Mouse (Mus musculus) urinary bladder, postnatal 4 days (tissue): Measurements from ENCODE around the gene Bex2.
A peak's percentile ranks its signal among the peaks of the same experiment; 100 is the strongest.
"Not testable (repeated sequence)": the region's sequence is repeated elsewhere in the genome, so short reads cannot be mapped to it uniquely, and the experiment has no call there.

Experiments
- DNase-seq, 2 experiments: peaks; one replicate each; pipeline ENCODE4 v3.0.0; 2021 to 2022; ENCODE audit warnings: low spot score in 2 of 2

The Bex2 gene

GRCm38 (mm10) chrX:136068020-136068419, at the start of gene Bex2:
TSS of gene Bex2 (minus strand) at chrX:136068236.
- DNase-seq: not testable (repeated sequence)

- DNase-seq: peak; percentile 38 to 58
These were observed 47.5 kb upstream of the Bex2 start for GRCm38 (mm10) chrX:136115419-136115961.

- no peak for DNase-seq
These were observed 47.0 kb upstream of the Bex2 start for GRCm38 (mm10) chrX:136115015-136115414.

- DNase-seq: no peak
These were observed 39.9 kb upstream of the Bex2 start for GRCm38 (mm10) chrX:136107942-136108341.

GRCm38 (mm10) chrX:136104724-136105088, 36.7 kb upstream of the Bex2 start:
- no peak for DNase-seq

- no peak for DNase-seq
These were observed 36.1 kb upstream of the Bex2 start for GRCm38 (mm10) chrX:136104046-136104723.

GRCm38 (mm10) chrX:136094421-136094820, 26.4 kb upstream of the Bex2 start:
- DNase-seq: no peak

GRCm38 (mm10) chrX:136092497-136093279, 24.7 kb upstream of the Bex2 start:
- DNase-seq: no peak

- DNase-seq: no peak
These were observed 17.1 kb upstream of the Bex2 start, which contains the start of gene Nxf3 for GRCm38 (mm10) chrX:136085155-136085554. TSS of gene Nxf3 (minus strand) at chrX:136085255.

- DNase-seq: not testable (repeated sequence)
These were observed 640 bp downstream of the Bex2 start for GRCm38 (mm10) chrX:136067201-136067991.

- DNase-seq: no peak
These were observed 7.3 kb downstream of the Bex2 start for GRCm38 (mm10) chrX:136060698-136061097.

GRCm38 (mm10) chrX:136051219-136051618, 16.8 kb downstream of the Bex2 start:
- no peak for DNase-seq

GRCm38 (mm10) chrX:136047528-136047927, 20.5 kb downstream of the Bex2 start:
- no peak for DNase-seq

- DNase-seq: no peak
These were observed 24.3 kb downstream of the Bex2 start for GRCm38 (mm10) chrX:136043726-136044125.

- peak in 1 of 2 experiments; percentile 20 for DNase-seq
These were observed 35.0 kb downstream of the Bex2 start, which contains the start of gene Arxes1 for GRCm38 (mm10) chrX:136032799-136033763. TSS of gene Arxes1 (plus strand) at chrX:136033367.

GRCm38 (mm10) chrX:136030331-136030730, 37.7 kb downstream of the Bex2 start:
- no peak for DNase-seq
